Mouse (Mus musculus): Measurements from ENCODE around the gene Nnat.

GRCm38 (mm10) chr2:157531681-157532426 is 28.0 kb upstream of the Nnat start:
- no peak for TF ChIP-seq CTCF (IDR thresholded peaks at IDR 0.05; ENCODE audit: insufficient read depth, low read length)
- TF ChIP-seq POLR2A (IDR thresholded peaks at IDR 0.05; ENCODE audit: borderline replicate concordance, extremely low read depth, low read depth, low read length) = no peak

All from lung, adult 2 months (tissue).